Mouse (Mus musculus) kidney, adult 18-20 months (tissue): ENCODE measurements around the gene Plcb1.

Source experiments
- DNase-seq: peaks from one replicate; pipeline ENCODE4 v3.0.0; 2021

The Plcb1 gene

DNA sequence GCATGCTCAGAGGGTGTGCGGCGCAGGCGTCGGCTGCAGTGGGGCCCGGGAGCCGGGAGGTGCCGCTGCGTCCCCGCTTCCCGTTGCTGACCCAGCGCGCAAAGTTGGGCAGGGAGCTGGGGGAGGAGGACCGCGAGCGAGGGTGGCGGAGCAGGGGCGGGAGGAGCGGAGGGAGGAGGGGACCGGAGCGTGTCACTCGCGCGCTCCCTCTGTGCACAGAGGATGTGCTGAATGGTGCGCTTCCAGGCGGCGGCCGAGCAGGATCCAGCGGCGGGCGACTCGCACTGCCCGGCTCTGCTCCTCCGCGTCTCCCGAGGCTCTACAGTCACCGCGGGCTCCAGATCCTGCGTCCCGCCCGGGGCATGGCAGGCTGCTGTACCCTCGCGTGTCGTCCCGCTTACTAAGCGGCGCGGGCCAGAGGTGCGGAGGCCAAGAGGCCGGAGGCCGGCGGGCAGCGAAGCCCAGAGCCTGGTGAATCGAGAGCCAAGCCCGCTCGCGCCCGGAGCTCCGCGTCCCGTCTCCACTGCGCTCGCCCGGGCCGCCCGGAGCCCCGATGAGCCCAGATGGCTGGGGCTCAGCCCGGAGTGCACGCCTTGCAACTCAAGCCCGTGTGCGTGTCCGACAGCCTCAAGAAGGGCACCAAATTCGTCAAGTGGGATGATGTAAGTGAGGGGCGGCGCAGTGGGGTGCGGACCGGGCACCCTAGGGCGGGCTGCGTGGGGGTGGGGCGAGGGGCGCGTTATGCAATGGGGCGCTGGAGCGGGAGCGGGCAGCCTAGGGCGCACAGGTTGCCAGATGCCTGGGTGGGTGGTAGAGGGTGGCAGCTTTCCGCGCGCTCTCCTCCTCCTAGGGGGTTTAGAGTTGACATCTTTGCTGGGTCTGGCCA, at the start of gene Plcb1:
TSS of gene Plcb1 (plus strand) at position 98 of the 886 bp plus-strand sequence.
- peak; percentile 86 for DNase-seq

DNA sequence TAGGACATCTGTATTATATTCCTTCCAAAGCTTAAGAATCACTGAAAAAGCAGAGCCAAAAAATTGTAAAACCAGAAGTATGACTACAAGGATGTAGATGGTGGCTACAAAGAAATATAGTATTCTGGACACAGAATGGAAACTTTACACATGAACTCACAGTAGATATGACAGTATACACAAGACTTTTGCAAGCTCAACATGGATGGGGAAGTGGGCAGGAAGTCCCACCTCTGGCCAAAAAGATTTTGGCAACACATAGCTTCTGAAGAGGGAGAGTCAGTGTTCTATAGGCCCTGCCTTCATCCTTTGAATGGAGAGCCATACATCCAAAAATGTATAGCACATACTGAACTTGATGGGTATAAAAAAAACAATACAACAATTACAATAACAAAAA, 30.3 kb upstream of the Plcb1 start:
- no peak for DNase-seq

- no peak for DNase-seq
Observed at GRCm38 (mm10) chr2:134756086-134756485, 29.8 kb upstream of the Plcb1 start.

DNA sequence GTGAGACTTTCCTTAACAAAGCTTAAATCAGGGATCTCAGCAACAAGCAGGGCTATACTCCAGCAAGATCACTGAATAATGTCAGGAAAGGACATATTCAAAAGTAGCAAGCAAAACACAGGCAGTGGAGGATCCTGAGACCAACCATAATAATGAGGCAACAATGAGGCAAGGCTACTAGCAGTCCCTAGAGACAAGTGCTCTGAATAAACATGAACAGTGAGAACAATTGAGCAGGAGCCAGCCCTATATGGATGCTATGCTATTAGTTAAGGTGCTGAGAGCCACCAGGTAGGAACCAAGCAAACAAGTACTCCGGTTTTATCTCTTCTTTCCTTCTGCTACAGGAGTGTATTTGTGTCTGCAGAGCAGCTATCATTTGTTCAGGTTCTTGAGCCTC, 24.8 kb upstream of the Plcb1 start:
- no peak for DNase-seq

DNA sequence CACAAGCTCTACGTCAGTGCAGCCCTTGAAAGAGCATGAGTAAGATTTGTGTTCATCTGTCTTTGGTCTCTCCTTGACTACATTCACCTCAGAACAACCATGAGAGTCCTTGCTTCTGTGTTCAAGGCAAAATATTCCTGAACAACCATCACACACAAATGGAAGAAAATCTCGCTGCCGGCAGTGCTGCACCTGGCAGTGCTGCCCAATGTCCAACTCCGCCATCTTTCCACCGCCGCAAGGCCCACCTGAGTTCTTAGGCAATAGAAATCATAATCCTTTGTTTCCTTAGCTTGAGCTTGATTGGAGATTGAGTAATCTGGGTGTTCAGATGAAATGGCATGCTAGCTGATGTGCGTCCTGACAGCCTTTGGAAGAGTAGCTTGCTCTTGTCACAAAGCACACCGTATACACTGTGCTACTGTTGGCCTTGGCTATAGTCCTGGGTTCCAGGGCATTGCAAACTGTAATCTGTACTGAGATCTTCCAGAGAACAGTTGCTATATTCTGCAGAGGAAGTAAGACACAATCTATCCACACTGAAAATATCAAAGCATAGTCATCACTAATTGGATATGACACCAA, 22.4 kb upstream of the Plcb1 start:
- DNase-seq: no peak

DNA sequence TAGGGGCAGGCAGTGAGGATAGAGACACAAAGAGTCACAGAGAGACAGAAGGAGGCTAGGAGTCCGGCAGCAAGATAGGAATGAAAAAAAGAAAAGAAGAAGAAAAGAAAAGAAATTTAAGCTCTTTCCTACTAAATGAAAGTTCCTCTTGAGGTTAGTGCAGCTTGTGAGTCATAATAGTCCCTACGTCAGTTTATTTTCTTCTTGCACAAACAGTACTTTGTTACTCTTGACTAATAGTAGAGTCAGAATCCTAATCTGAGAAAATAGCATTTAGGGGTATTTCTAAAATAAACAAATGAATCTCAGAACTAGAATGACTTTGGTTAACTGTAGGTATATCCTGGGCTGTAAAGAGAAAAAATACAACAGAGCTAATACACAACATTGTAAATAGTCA, 21.4 kb upstream of the Plcb1 start:
- no peak for DNase-seq

DNA sequence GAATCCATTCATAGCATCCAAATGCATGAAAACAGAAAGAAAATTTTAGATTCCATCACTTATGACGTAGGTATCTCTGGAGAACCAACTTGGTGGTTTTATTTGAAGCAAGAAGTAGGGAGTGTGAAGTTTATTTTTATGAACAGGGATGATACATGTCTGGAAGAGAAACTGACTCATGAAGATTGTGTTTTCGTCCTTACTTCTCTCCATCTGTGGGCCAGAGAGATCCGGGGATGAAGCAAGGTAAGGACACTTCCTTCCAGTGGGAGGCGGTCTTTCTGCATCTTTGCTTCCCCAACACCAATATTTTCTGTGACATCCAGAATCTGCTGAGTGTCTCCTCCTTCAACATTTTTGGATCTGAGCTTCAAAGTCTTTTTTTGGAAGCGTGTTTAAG, 6.0 kb upstream of the Plcb1 start:
- DNase-seq: no peak

GRCm38 (mm10) chr2:134780316-134780715, 5.6 kb upstream of the Plcb1 start:
- DNase-seq: no peak

DNA sequence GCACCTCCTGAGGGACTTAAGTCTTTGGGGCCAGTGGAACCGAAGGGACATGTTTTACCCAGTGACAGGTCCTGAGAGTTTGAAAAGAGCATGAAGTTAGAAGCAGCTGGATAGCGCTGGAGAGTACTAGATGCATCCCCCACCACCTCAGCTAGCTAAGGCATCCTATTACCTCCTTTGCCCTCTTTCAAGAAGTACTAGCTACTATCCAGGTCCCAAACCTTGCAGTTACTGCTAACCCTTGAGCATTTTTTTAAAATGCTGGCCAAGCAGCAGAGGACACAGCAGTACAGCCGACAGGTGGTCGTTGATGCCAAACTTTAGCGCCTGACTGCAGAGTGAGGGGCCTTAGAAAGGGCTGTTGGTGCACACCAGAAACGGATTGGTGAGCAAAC, 986 bp downstream of the Plcb1 start:
- DNase-seq: peak; percentile 39

DNA sequence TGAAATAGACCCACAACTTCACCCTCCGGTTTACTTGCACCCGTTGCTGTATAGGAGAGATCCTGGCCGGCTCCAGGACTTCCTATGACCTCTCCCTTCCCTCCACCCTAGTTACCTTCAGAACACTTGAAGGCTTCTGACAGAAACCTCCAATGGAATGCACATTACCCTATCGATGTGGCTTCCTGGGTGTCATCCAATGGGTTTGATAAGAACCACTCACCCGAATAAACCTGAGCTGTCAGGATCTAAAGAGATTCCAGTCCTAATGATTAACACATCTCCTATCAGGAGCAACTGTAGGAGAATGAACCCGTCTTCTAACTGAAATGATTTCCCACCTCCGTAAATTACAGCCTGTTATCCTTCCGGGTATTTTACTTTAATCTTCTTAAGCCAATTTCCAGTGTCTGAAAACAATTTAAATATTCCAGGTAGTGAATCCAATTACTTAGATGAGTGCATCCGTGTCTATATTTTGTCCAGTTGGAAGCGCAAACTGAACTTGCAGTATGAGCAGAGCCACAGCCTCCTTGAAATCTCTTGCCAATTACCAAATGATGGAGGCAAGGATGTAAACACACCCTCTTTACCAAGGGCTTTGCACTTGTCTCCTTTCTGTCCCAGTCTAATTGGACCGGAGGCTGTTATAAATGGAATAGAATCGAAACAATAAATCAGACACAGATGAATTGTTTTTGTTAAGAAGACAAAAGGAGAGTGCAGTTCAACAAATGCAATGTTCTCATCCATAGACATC, 1.6 kb downstream of the Plcb1 start:
- DNase-seq: no peak

DNA sequence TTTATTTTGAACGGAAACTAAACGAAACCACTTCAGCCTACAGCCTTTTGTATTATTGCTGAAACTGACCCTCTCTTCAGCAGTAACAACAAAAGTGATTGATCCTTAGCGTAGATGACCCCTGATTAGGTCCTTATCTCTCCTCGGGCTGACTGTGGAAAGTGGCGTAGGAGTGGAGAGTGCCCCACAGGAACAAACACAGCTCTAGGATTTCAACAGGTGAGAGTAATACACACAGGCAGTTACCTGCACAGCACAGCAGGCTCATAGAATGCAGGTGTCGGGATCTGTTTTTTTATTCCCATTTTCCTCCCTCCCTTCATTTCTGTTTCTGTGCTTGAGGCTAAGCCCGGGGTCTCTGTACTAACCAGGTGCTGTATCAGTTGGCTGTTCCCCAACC, 7.1 kb downstream of the Plcb1 start:
- DNase-seq: no peak

GRCm38 (mm10) chr2:134800226-134800625, 14.4 kb downstream of the Plcb1 start:
- no peak for DNase-seq

GRCm38 (mm10) chr2:134816383-134816782, 30.5 kb downstream of the Plcb1 start:
- DNase-seq: no peak

- DNase-seq: no peak
Observed at GRCm38 (mm10) chr2:134817058-134817840, 31.4 kb downstream of the Plcb1 start.

DNA sequence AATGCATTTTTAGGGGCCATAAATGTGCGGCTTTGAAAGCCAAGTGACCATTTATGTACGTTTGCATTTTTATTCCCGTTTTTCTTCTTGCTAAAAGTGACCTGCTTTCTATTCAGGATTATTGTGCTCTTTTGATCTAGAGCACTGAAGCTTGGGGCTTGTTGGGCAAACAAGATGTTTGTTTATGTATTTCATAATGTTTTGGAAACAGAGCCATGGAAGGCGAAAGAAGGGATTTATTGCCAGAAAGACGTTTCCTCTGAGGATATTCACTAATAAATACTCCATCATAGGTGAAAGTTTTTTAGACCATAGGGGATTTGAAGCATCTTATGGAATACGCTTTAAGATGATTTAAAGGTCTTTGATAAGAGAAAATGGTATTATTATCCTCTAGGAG, 35.3 kb downstream of the Plcb1 start:
- no peak for DNase-seq

DNA sequence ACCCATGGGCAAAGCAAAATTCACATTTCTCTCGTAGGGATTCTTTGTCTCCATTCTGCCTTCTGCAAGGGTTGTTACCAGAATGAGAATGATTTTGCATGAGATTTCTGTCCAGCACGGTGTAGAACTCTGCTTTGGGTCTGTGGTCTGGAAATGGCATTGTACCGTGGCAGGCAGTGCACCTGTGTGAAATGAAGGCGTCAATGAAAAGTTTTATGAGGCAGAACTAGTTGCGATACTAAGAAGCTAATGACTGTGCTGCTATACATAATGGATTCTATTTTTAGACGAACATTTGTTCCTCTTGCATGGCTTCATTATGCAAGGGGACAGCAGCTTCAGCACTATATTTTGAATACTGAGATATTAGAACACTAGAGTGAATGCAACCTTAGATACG, 39.8 kb downstream of the Plcb1 start:
- DNase-seq: no peak

DNA sequence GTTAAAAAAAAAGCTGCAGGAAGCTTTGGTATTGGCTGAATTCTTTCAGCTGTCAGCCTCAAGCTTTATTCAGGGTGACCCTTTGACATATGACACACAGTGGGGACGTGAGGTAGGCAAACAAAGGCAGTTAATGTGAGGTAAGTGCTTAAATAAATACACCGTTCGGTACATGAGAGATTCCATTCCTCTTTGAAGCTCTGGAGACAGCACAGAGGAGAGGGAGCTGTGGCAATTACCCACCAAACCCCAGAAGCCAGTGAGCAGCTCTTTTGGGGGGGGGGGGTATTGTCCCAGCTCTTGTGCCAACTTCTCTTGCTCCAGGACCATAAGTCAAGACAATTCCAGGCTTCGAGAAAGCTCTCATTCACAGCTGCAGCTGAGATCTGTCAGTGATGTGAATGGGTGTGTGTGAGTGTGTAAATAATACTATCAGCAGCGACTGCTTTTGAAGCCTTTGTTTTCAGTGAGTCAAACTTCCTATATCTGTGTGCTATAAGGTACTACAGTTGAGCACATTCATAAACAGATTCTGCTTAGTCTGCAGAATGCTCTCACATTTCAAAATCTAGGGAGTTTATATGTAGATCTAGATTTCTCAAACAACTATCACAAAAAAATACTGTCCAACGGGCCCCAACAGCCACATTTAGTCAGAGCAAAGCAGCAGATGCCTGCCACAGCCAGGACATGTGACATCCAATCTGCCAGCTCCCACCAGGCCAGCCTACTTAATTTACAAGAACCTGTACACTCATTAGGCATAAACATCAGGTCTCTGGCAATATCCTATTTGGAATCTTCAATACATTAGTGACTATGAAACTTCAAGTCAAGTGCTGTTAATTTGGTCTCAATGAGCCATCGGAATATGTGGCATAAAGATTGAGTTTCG, 40.5 kb downstream of the Plcb1 start:
- no peak for DNase-seq

DNA sequence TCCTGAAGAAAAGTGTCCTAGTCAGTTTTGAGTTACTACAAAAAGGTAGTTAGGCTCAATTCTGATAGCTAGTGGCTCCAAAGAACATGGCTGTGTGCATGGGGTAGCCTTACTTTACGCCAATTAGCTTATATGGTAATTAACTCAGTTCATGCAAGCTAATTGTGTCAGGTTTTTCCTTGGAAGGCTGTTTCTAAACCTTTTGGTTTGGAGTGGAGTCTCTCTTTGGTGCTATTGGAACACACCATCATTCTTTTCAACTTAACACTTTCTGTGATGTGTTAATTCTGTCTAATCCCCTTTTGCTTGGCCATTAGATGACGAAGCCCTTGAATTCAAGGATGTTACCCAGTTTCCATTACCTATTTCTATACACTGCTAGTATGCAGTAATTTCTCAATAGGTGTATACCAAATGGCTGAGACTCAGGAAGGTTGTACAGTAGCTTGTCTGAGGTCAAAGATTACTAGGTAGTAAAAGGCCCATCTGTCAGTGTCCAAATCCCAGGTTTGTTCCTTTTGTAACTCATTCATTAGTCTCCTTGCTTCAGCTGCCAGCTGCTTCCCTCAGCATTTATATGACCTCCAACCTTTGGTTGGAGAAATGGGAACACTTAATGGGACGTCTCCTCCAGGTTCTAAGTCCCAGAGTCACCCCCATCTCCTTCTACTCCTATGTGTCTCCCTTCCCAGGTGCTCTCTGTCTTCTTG, 42.1 kb downstream of the Plcb1 start:
- DNase-seq: no peak

DNA sequence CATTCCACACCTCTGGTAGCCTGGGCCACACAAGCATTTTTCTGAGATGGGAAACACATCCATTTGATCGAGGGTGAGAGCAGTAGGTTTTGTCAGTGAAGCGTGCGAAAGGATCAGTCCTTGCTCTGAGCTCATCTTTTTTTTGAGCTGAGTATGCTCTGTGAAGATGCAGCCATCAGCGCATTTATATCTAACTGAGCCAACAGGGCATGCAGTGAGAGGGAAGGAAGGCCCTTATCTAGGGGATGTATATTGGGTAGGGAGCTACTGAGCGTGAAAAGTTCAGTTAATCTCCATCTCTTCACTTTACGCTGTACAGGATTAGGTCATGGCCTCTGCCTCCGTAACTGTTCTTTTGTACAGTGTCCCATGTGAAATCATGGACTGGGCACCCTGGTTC, 46.0 kb downstream of the Plcb1 start:
- no peak for DNase-seq

GRCm38 (mm10) chr2:134836097-134836496, 50.2 kb downstream of the Plcb1 start:
- DNase-seq: no peak

DNA sequence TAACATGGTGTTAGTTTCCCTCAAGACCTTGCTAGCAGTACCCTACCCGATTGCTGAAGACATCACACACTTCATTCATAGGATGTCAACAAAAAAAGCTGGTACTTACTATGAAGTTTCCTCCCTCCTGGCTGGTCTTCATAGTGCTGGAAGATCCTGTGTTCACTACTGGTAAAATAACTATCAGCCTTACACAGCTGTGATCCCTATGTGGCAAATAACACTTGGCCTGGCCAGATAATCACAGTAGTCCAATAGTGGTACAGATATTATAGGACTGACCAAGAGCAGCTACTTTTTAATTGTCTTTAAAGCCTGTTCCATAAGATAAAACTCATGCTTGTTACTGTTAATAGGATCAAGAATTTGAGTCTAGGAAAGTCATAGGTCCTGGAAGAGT, 52.3 kb downstream of the Plcb1 start:
- no peak for DNase-seq
